Comparison of ENCODE assay signal across 29 mouse cellular contexts in the genomic region with DNA sequence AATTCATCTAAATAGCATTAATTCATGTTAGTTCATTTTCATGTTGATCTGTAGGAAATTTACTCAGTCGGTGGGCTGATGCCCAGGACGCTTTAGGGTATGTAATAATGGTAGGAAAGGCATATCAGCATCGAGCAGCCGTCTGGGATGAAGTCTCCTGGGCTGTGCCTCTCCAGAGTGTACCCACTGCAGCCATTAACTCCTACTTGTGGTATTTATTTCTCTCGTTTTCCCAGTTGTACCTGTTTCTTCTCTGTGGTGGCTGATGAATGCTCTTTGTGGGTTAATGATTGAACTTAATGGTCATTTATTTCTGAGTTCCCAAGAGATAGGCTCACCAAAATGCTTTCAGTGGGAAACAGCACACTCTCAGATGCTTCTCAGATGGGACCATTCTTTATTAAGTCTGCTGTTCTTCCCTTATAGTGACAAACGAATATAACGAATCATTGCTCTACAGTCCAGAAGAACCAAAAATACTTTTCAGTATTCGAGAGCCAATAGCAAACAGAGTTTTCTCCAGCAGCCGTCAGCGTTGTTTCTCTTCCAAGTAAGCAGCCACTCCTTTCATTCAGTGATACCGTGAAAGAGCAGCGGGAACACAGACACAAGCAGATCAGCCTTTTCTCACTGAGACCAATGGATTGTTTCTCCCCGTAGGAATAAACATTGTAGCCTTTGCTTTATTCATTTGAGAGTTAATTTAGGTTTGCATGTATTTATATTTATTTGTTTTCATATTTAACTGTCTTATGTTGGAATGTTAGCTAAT. TPM values are rescaled to one million over a fixed set of nuclear protein-coding genes. Genes with fewer than 3 reads are reported as not detected.
DNase-seq lines count a peak whose midpoint lies in the region; ATAC-seq lines count a peak whose summit lies in the region.
"Had no signal": no experiment of that assay in that cellular context is flagged by ENCODE, and none has a peak within 500 bp of the region (broad histone marks: within the 10 kb centered on the region; RNA-seq: fewer than 3 reads in every experiment).

No protein-coding gene starts in this region.

- no peak overlapping the region for H3K27ac ChIP-seq in kidney, embryonic 15.5 days
- H3K27ac ChIP-seq in liver, embryonic 13.5 days: 0 out of 2 replicates have a peak overlapping the region, but pooled peaks have one; percentile 13
- no peak overlapping the region for H3K27ac ChIP-seq in intestine, embryonic 15.5 days
- H3K27ac ChIP-seq: embryonic facial prominence, embryonic 10.5 days; embryonic facial prominence, embryonic 13.5 days; gastrocnemius, adult 2 months; heart, adult 2 months; heart, embryonic 10.5 days; heart, embryonic 13.5 days; hindbrain, embryonic 14.5 days; hindbrain, postnatal 0 days had no signal

- H3K36me3 ChIP-seq in kidney, embryonic 15.5 days: peaks cover 69% of the 10 kb centered on the region
- H3K36me3 ChIP-seq in liver, embryonic 13.5 days: peaks cover 87% of the 10 kb centered on the region
- peaks cover 18% of the 10 kb centered on the region for H3K36me3 ChIP-seq in intestine, embryonic 15.5 days

- no peak overlapping the region for H3K4me2 ChIP-seq in kidney, embryonic 15.5 days
- H3K4me2 ChIP-seq in liver, embryonic 13.5 days: no peak overlapping the region
- H3K4me2 ChIP-seq in intestine, embryonic 15.5 days (replicated peaks): no peak overlapping the region
- H3K4me2 ChIP-seq: embryonic facial prominence, embryonic 13.5 days; heart, embryonic 13.5 days; hindbrain, embryonic 14.5 days had no signal

- WGBS in kidney, embryonic 15.5 days: 83% methylated on average over 13 of the region's 13 CpGs
- 82% methylated on average over 13 of the region's 13 CpGs for WGBS in liver, embryonic 13.5 days (ENCODE audit: insufficient replicate concordance)
- whole genome bisulfite sequencing in intestine, embryonic 15.5 days: 59% methylated on average over 13 of the region's 13 CpGs

- H3K4me1 ChIP-seq in kidney, embryonic 15.5 days: no peaks in the 10 kb centered on the region
- H3K4me1 ChIP-seq in liver, embryonic 13.5 days (replicated peaks): no peaks in the 10 kb centered on the region
- H3K4me1 ChIP-seq in intestine, embryonic 15.5 days (replicated peaks): no peaks in the 10 kb centered on the region
- H3K4me1 ChIP-seq: embryonic facial prominence, embryonic 10.5 days; embryonic facial prominence, embryonic 13.5 days; heart, embryonic 10.5 days had no signal

- H3K9ac ChIP-seq in kidney, embryonic 15.5 days: no peak overlapping the region
- no peak overlapping the region for H3K9ac ChIP-seq in liver, embryonic 13.5 days
- H3K9ac ChIP-seq in intestine, embryonic 15.5 days: no peak overlapping the region
- H3K9ac ChIP-seq: embryonic facial prominence, embryonic 13.5 days; forebrain, postnatal 0 days; heart, embryonic 13.5 days; hindbrain, embryonic 14.5 days had no signal

- peak; percentile 40 for DNase-seq in kidney, adult 9 months
- no peak for DNase-seq in liver, embryonic 13.5 days
- DNase-seq in liver: no peak
- DNase-seq in right cerebral cortex, postnatal 14 days: no peak
- DNase-seq: adrenal gland, adult 8-10 months; adrenal gland, postnatal 25 days; cerebellum, adult 11-12 months; cerebellum, adult 8-10 months; cerebellum, postnatal 10 days; cerebellum, postnatal 36 days; embryo, embryonic 11 days; forebrain, postnatal 0 days; gastrocnemius, adult 2 months; gastrocnemius, postnatal 14 days; heart, adult 2 months; heart, postnatal 14 days; heart, postnatal 4 days had no signal

- H3K27me3 ChIP-seq in kidney, embryonic 15.5 days: no peaks in the 10 kb centered on the region
- H3K27me3 ChIP-seq in liver, embryonic 13.5 days: no peaks in the 10 kb centered on the region
- no peaks in the 10 kb centered on the region for H3K27me3 ChIP-seq in intestine, embryonic 15.5 days (replicated peaks)
- H3K27me3 ChIP-seq: embryonic facial prominence, embryonic 13.5 days; heart, embryonic 13.5 days had no signal

- no peak overlapping the region for H3K4me3 ChIP-seq in kidney, embryonic 15.5 days (replicated peaks)
- H3K4me3 ChIP-seq in liver, embryonic 13.5 days (replicated peaks): no peak overlapping the region
- H3K4me3 ChIP-seq in intestine, embryonic 15.5 days (replicated peaks): no peak overlapping the region
- H3K4me3 ChIP-seq: embryonic facial prominence, embryonic 10.5 days; embryonic facial prominence, embryonic 13.5 days; gastrocnemius, adult 2 months; heart, adult 2 months; heart, embryonic 10.5 days; heart, embryonic 13.5 days had no signal

- H3K9me3 ChIP-seq in kidney, embryonic 15.5 days (replicated peaks): no peaks in the 10 kb centered on the region
- no peaks in the 10 kb centered on the region for H3K9me3 ChIP-seq in liver, embryonic 13.5 days (replicated peaks)
- no peaks in the 10 kb centered on the region for H3K9me3 ChIP-seq in intestine, embryonic 15.5 days
- H3K9me3 ChIP-seq: embryonic facial prominence, embryonic 10.5 days; embryonic facial prominence, embryonic 13.5 days; heart, embryonic 10.5 days; heart, embryonic 13.5 days had no signal

- ATAC-seq in kidney, embryonic 15.5 days (replicated peaks; ENCODE audit: low FRiP score): no peak
- no peak for ATAC-seq in liver, embryonic 13.5 days (ENCODE audit: low read depth)
- peak; percentile 88 for ATAC-seq in intestine, embryonic 15.5 days
- ATAC-seq in erythroid progenitor cell, adult 5-6 weeks (replicated peaks; ENCODE audit: low FRiP score, poor library complexity, severe bottlenecking): no peak
- ATAC-seq: activated CD4-positive, CD25-positive, alpha-beta regulatory T cell, adult 4 months; CD4-positive, CD25-positive, alpha-beta regulatory T cell, adult 4 months; forebrain, embryonic 14.5 days; forebrain, postnatal 0 days; hindbrain, postnatal 0 days had no signal

RNA-seq across cellular contexts. Expression of a gene that starts 33.9 kb away (rescaled TPM):
- 3.6 and 3.7 TPM in 2 replicates for polyA plus RNA-seq in kidney, embryonic 15.5 days (2015; fragmentation: Nextera tagmentation; extraction: Ambion mirVana)
- 2.0 and 2.2 TPM in 2 replicates for polyA plus RNA-seq in liver, embryonic 13.5 days (2015; fragmentation: Nextera tagmentation; extraction: Ambion mirVana)
- polyA plus RNA-seq in intestine, embryonic 15.5 days (2015; fragmentation: Nextera tagmentation; extraction: Ambion mirVana): 3.4 and 3.9 TPM in 2 replicates
- 10.1 and 20.1 TPM in 2 replicates for total RNA-seq in erythroid progenitor cell, adult 5-6 weeks (2015; ENCODE audit: low replicate concordance)
- 5.1 and 6.2 TPM in 2 replicates for total RNA-seq in erythroid progenitor cell, adult 5-6 weeks (2017; ENCODE audit: low replicate concordance)

RNA-seq across cellular contexts. Expression of a gene that starts 35.4 kb away (rescaled TPM):
- polyA plus RNA-seq in kidney, embryonic 15.5 days (2015; fragmentation: Nextera tagmentation; extraction: Ambion mirVana): 27.0 and 27.3 TPM in 2 replicates
- polyA plus RNA-seq in liver, embryonic 13.5 days (2015; fragmentation: Nextera tagmentation; extraction: Ambion mirVana): 103 and 120 TPM in 2 replicates
- 49.0 and 50.4 TPM in 2 replicates for polyA plus RNA-seq in intestine, embryonic 15.5 days (2015; fragmentation: Nextera tagmentation; extraction: Ambion mirVana)
- 114 and 185 TPM in 2 replicates for total RNA-seq in erythroid progenitor cell, adult 5-6 weeks (2015; ENCODE audit: low replicate concordance)
- total RNA-seq in erythroid progenitor cell, adult 5-6 weeks (2017; ENCODE audit: low replicate concordance): 114 and 217 TPM in 2 replicates

RNA-seq across cellular contexts. Expression of a gene that starts 48.7 kb away (rescaled TPM):
- 81.1 and 81.9 TPM in 2 replicates for polyA plus RNA-seq in kidney, embryonic 15.5 days (2015; fragmentation: Nextera tagmentation; extraction: Ambion mirVana)
- 26.8 and 34.9 TPM in 2 replicates for polyA plus RNA-seq in liver, embryonic 13.5 days (2015; fragmentation: Nextera tagmentation; extraction: Ambion mirVana)
- polyA plus RNA-seq in intestine, embryonic 15.5 days (2015; fragmentation: Nextera tagmentation; extraction: Ambion mirVana): 53.8 and 59.5 TPM in 2 replicates
- total RNA-seq in erythroid progenitor cell, adult 5-6 weeks (2015; ENCODE audit: low replicate concordance): 35.3 and 40.7 TPM in 2 replicates
- 23.9 and 32.2 TPM in 2 replicates for total RNA-seq in erythroid progenitor cell, adult 5-6 weeks (2017; ENCODE audit: low replicate concordance)
